Mouse (Mus musculus) brain, embryonic 14.5 days (tissue): ENCODE measurements around the gene Cd200.

Experiments used
- CTCF ChIP-seq: fragments of 200-500 bp; IDR thresholded peaks from 2 replicates; pipeline ENCODE4 v1.5.1; 2012; ENCODE audit warnings: inconsistent platforms, mild to moderate bottlenecking, moderate library complexity, borderline replicate concordance; ENCODE audit not compliant: insufficient read depth, insufficient read length; ENCODE audit errors: extremely low read depth
- POLR2A ChIP-seq: fragments of 200-500 bp; IDR thresholded peaks from 2 replicates; pipeline ENCODE4 v1.6.1; 2012; ENCODE audit warnings: mild to moderate bottlenecking, inconsistent platforms, borderline replicate concordance; ENCODE audit not compliant: poor library complexity, insufficient read depth, insufficient read length, severe bottlenecking; ENCODE audit errors: extremely low read depth

- no peak for TF ChIP-seq CTCF
- no peak for TF ChIP-seq POLR2A
Observed at GRCm38 (mm10) chr16:45413497-45413896, 4.6 kb upstream of the Cd200 start.
